Mouse (Mus musculus): ENCODE results near the gene Tubgcp5.

GRCm38 (mm10) chr7:55841977-55842503 is 48.1 kb downstream of the Tubgcp5 start:
- no peak for TF ChIP-seq CTCF (IDR thresholded peaks at IDR 0.05; ENCODE audit: low read depth, low read length)
- no peak for TF ChIP-seq TAL1 (conservative IDR thresholded peaks at IDR 0.05; ENCODE audit: low read depth, low read length)
- TF ChIP-seq GATA1 (IDR thresholded peaks at IDR 0.05; ENCODE audit: borderline replicate concordance, low read length): no peak
- no peak for TF ChIP-seq POLR2AphosphoS5 (IDR thresholded peaks at IDR 0.05; ENCODE audit: insufficient replicate concordance, low read depth, low read length)
- TF ChIP-seq GATA2 (IDR thresholded peaks at IDR 0.05; ENCODE audit: borderline replicate concordance, low read depth, low read length): no peak
